Mouse (Mus musculus): Measurements from ENCODE around the gene Galr2. TPM values are rescaled to one million over a fixed set of nuclear protein-coding genes. Genes with fewer than 3 reads are reported as not detected.

The Galr2 gene
- 0.25 and 1.1 TPM in 2 replicates for polyA plus RNA-seq (2015; fragmentation: Nextera tagmentation; extraction: Ambion mirVana)

DNA sequence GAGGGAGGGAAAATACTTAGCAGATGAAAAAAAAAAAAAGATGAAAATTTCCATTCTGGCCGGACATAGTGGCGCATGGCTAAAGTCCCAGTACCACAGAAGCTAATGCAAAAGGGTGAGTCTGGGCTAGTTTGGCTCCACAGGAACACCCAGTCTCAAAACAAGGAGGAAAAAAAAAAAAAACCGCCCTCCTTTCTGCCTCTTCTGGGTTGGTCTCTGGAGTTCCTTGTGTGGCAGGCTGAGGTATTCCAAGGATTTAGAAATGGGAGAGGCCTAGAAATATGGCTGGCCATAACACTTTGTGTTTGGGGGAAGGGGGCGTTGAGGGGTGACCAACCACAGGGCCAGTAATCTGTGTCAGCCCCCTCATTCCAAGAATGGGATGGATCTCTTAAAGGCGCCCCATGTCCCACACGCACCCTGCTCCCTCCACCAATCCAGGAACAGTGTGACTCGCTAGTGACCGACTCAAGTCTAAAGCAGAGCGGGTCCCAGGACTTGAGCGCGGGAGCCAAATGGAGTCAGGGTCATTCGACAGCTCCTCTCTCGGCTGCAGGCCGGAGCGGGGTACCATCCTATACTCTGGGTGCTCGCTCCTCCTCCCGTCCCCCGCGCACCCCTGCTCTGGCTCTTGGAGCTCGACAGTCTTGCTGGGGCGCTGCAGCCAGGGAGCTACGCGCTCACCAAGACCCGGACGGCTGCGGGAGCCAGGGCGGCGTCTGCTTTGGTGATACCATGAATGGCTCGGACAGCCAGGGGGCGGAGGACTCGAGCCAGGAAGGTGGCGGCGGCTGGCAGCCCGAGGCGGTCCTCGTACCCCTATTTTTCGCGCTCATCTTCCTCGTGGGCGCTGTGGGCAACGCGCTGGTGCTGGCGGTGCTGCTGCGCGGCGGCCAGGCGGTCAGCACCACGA, at the start of gene Galr2:
TSS of gene Galr2 (plus strand) at position 189 of the 913 bp plus-strand sequence.
- WGBS = 6% methylated on average over 48 of the region's 48 CpGs
- Histone ChIP-seq H3K9me3 (ENCODE audit: control insufficient read depth, low read length) (no peaks in the 10 kb centered on the region), H3K4me1 (ENCODE audit: control insufficient read depth, insufficient read depth, low read depth, low read length) (peaks cover 17% of the 10 kb centered on the region), H3K4me3 (ENCODE audit: low read length) (peak within 1 kb of the TSS; percentile 37), H3K36me3 (ENCODE audit: control insufficient read depth, insufficient read depth, low read length) (no peaks in the 10 kb centered on the region), H3K27me3 (replicated peaks; ENCODE audit: control insufficient read depth, insufficient read depth, low read length) (peaks cover 36% of the 10 kb centered on the region), H3K4me2 (ENCODE audit: low read length) (peak within 1 kb of the TSS; percentile 62), H3K27ac (ENCODE audit: low read depth, low read length) (no peak within 1 kb of the TSS), H3K9ac (ENCODE audit: low read depth, low read length) (peak within 1 kb of the TSS; percentile 60)
- no peak for ATAC-seq

- no peaks in the 10 kb centered on the region for H3K4me1 ChIP-seq (ENCODE audit: control insufficient read depth, insufficient read depth, low read depth, low read length)
- peak overlapping the region; percentile 41 for H3K9ac ChIP-seq (ENCODE audit: low read depth, low read length)
- peak; percentile 54; the same call in 1 of the 2 replicates for ATAC-seq
- H3K27me3 ChIP-seq (replicated peaks; ENCODE audit: control insufficient read depth, insufficient read depth, low read length) = peaks cover 6% of the 10 kb centered on the region
- no peak overlapping the region for H3K27ac ChIP-seq (ENCODE audit: low read depth, low read length)
- H3K4me3 ChIP-seq (ENCODE audit: low read length) = peak overlapping the region; percentile 17
- peak overlapping the region; percentile 31 for H3K4me2 ChIP-seq (ENCODE audit: low read length)
- WGBS = 25% methylated on average over 14 of the region's 17 CpGs
- H3K36me3 ChIP-seq (ENCODE audit: control insufficient read depth, insufficient read depth, low read length) = no peaks in the 10 kb centered on the region
- no peaks in the 10 kb centered on the region for H3K9me3 ChIP-seq (ENCODE audit: control insufficient read depth, low read length)
These were observed 48.3 kb upstream of the Galr2 start for GRCm38 (mm10) chr11:116232427-116232826.

DNA sequence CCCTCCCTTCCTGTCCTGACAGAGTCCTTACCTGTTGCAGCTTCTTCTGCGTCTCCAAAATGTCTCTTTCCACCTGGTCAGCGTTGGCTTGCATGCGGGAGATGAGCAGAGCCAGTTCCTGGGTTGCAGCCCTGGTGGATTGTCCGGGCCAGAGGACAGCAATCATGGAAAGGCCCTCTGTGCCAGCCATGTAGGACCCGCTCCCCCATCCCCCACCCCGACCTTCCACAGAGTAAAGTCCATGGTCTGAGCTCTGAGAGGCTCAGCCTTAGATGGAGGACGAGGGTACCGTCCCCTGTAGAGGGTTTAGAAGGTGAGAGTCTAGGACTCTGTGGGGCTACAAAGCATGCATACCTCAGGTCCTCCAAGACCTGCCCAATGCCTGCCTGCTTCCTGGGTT, 45.8 kb upstream of the Galr2 start:
- H3K4me3 ChIP-seq (ENCODE audit: low read length) = no peak overlapping the region
- no peak overlapping the region for H3K9ac ChIP-seq (ENCODE audit: low read depth, low read length)
- WGBS = 89% methylated on average over 8 of the region's 8 CpGs
- H3K4me2 ChIP-seq (ENCODE audit: low read length) = no peak overlapping the region
- no peaks in the 10 kb centered on the region for H3K36me3 ChIP-seq (ENCODE audit: control insufficient read depth, insufficient read depth, low read length)
- H3K27me3 ChIP-seq (replicated peaks; ENCODE audit: control insufficient read depth, insufficient read depth, low read length) = peaks cover 15% of the 10 kb centered on the region
- H3K9me3 ChIP-seq (ENCODE audit: control insufficient read depth, low read length) = no peaks in the 10 kb centered on the region
- no peak overlapping the region for H3K27ac ChIP-seq (ENCODE audit: low read depth, low read length)
- ATAC-seq = no peak
- no peaks in the 10 kb centered on the region for H3K4me1 ChIP-seq (ENCODE audit: control insufficient read depth, insufficient read depth, low read depth, low read length)

DNA sequence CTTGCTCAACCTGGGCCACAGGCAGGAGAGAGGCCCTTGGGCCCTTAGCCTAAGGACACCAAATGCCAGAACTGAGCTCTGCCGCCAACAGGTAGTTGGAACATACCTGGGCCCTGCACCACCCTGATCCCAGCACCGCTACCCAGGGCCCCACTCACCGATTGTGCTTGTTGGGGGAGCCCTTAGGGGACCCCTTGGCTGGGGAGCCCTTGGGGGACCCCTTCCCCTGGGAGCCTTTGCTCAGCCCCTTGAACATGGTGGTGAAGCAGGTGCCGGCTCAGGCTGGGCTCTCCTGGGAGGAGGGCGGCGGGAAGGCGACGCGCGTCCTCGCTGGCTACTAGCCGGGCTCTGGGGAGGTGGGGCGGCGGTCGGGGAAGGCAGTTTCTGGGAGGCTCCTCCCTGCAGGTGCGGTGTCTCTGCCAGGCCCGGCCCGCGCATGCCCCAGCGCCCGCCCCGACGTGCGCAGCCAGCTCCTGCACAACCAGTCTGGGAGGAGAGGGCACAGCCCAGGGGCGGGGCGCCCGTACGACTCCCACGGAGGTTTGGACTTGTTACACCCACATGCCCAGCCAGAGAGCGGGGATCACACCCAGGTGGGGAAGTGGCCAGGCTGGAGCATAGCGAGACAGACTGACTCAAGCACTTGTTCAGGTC, 42.9 kb upstream of the Galr2 start, which contains the start of gene Evpl:
TSS of gene Evpl (minus strand) at position 336 of the 654 bp plus-strand sequence.
- peaks cover 15% of the 10 kb centered on the region for H3K27me3 ChIP-seq (replicated peaks; ENCODE audit: control insufficient read depth, insufficient read depth, low read length)
- no peaks in the 10 kb centered on the region for H3K36me3 ChIP-seq (ENCODE audit: control insufficient read depth, insufficient read depth, low read length)
- no peaks in the 10 kb centered on the region for H3K4me1 ChIP-seq (ENCODE audit: control insufficient read depth, insufficient read depth, low read depth, low read length)
- H3K4me2 ChIP-seq (ENCODE audit: low read length) = 0 out of 2 replicates have a peak within 1 kb of the TSS, but pooled peaks have one; percentile 17
- WGBS = 14% methylated on average over 22 of the region's 31 CpGs
- no peak; the same call in 1 of the 2 replicates for ATAC-seq
- H3K9me3 ChIP-seq (ENCODE audit: control insufficient read depth, low read length) = no peaks in the 10 kb centered on the region
- peak within 1 kb of the TSS; percentile 27; the same call in 1 of the 2 replicates for H3K9ac ChIP-seq (ENCODE audit: low read depth, low read length)
- H3K27ac ChIP-seq (ENCODE audit: low read depth, low read length) = no peak within 1 kb of the TSS
- H3K4me3 ChIP-seq (ENCODE audit: low read length) = no peak within 1 kb of the TSS

DNA sequence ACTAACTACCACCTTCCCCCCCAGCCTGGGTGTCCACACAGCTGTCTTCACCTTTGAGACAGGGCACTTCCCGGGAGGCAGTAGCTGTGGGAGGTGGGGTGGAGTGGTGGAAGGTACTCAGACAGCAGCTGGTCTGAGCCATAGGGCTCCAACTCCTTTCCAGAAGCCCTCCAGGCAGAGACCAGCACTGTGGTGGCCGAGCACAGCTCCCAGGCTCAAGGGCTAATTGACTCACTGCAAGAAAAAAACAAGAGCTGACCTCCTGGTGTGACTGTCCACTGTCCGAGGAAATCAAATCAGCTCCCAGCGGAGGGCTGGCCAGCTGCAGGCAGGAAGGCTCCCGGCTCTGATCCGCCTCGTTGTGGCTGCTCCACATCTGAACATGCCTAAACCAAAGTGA, 40.9 kb upstream of the Galr2 start:
- H3K9ac ChIP-seq (ENCODE audit: low read depth, low read length) = no peak overlapping the region
- no peak for ATAC-seq
- no peaks in the 10 kb centered on the region for H3K9me3 ChIP-seq (ENCODE audit: control insufficient read depth, low read length)
- H3K27ac ChIP-seq (ENCODE audit: low read depth, low read length) = no peak overlapping the region
- WGBS = 14% methylated on average over 7 of the region's 7 CpGs
- peaks cover 7% of the 10 kb centered on the region for H3K36me3 ChIP-seq (ENCODE audit: control insufficient read depth, insufficient read depth, low read length)
- peaks cover 11% of the 10 kb centered on the region for H3K27me3 ChIP-seq (replicated peaks; ENCODE audit: control insufficient read depth, insufficient read depth, low read length)
- H3K4me2 ChIP-seq (ENCODE audit: low read length) = no peak overlapping the region
- H3K4me1 ChIP-seq (ENCODE audit: control insufficient read depth, insufficient read depth, low read depth, low read length) = no peaks in the 10 kb centered on the region
- H3K4me3 ChIP-seq (ENCODE audit: low read length) = no peak overlapping the region

GRCm38 (mm10) chr11:116241744-116242235, 38.9 kb upstream of the Galr2 start:
- no peaks in the 10 kb centered on the region for H3K4me1 ChIP-seq (ENCODE audit: control insufficient read depth, insufficient read depth, low read depth, low read length)
- 39% methylated on average over 12 of the region's 12 CpGs for WGBS
- H3K27ac ChIP-seq (ENCODE audit: low read depth, low read length) = no peak overlapping the region
- no peak overlapping the region for H3K4me3 ChIP-seq (ENCODE audit: low read length)
- no peak overlapping the region for H3K9ac ChIP-seq (ENCODE audit: low read depth, low read length)
- peaks cover 11% of the 10 kb centered on the region for H3K27me3 ChIP-seq (replicated peaks; ENCODE audit: control insufficient read depth, insufficient read depth, low read length)
- no peak overlapping the region for H3K4me2 ChIP-seq (ENCODE audit: low read length)
- no peaks in the 10 kb centered on the region for H3K9me3 ChIP-seq (ENCODE audit: control insufficient read depth, low read length)
- ATAC-seq = no peak
- peaks cover 26% of the 10 kb centered on the region for H3K36me3 ChIP-seq (ENCODE audit: control insufficient read depth, insufficient read depth, low read length)

- 91% methylated on average over 8 of the region's 8 CpGs for WGBS
- Histone ChIP-seq H3K27me3 (replicated peaks; ENCODE audit: control insufficient read depth, insufficient read depth, low read length) (no peaks in the 10 kb centered on the region), H3K36me3 (ENCODE audit: control insufficient read depth, insufficient read depth, low read length) (peaks cover 48% of the 10 kb centered on the region), H3K27ac (ENCODE audit: low read depth, low read length) (no peak overlapping the region), H3K4me1 (ENCODE audit: control insufficient read depth, insufficient read depth, low read depth, low read length) (no peaks in the 10 kb centered on the region), H3K4me2 (ENCODE audit: low read length) (no peak overlapping the region), H3K4me3 (ENCODE audit: low read length) (no peak overlapping the region), H3K9me3 (ENCODE audit: control insufficient read depth, low read length) (no peaks in the 10 kb centered on the region), H3K9ac (ENCODE audit: low read depth, low read length) (no peak overlapping the region)
- ATAC-seq = no peak
These were observed 36.2 kb upstream of the Galr2 start for GRCm38 (mm10) chr11:116244580-116244979.

DNA sequence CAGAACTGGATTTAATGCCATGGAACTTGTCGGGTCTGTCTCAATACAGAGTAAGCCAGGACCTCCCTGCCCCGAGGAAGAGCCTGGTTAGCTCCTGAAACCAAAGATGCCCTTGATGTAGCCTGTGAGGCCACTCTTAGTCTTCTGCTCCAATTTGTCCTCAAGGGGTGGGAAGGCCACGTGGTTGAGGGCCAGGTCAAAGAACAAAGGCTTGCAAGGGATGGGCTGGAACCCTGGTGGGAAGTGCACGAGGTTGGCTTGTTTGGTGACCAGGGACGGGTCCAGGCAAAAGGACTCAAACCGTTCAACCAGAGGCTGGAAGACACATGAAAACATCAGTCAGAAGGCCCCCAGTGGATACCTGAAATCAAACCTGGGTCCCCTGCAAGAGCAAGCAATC, 35.1 kb upstream of the Galr2 start:
- no peak overlapping the region for H3K9ac ChIP-seq (ENCODE audit: low read depth, low read length)
- no peaks in the 10 kb centered on the region for H3K4me1 ChIP-seq (ENCODE audit: control insufficient read depth, insufficient read depth, low read depth, low read length)
- no peak for ATAC-seq
- no peaks in the 10 kb centered on the region for H3K9me3 ChIP-seq (ENCODE audit: control insufficient read depth, low read length)
- H3K4me3 ChIP-seq (ENCODE audit: low read length) = no peak overlapping the region
- H3K4me2 ChIP-seq (ENCODE audit: low read length) = no peak overlapping the region
- 76% methylated on average over 6 of the region's 6 CpGs for WGBS
- H3K36me3 ChIP-seq (ENCODE audit: control insufficient read depth, insufficient read depth, low read length) = peaks cover 58% of the 10 kb centered on the region
- no peaks in the 10 kb centered on the region for H3K27me3 ChIP-seq (replicated peaks; ENCODE audit: control insufficient read depth, insufficient read depth, low read length)
- no peak overlapping the region for H3K27ac ChIP-seq (ENCODE audit: low read depth, low read length)
